Mouse (Mus musculus): ENCODE data around the gene Hoxd8.

Hoxd8 gene

GRCm38 (mm10) chr2:74751861-74752260 lies 47.4 kb downstream of the Hoxd8 start:
- no peak for DNase-seq (ENCODE audit: low spot score in 2 of 2)

GRCm38 (mm10) chr2:74752431-74753174 lies 48.2 kb downstream of the Hoxd8 start:
- no peak for DNase-seq (ENCODE audit: low spot score in 2 of 2)

GRCm38 (mm10) chr2:74753175-74753523 lies 48.7 kb downstream of the Hoxd8 start:
- no peak for DNase-seq (ENCODE audit: low spot score in 2 of 2)

GRCm38 (mm10) chr2:74753711-74754110 lies 49.3 kb downstream of the Hoxd8 start:
- no peak for DNase-seq (ENCODE audit: low spot score in 2 of 2)
